Mouse (Mus musculus) testis, adult 2 months (tissue): Measurements from ENCODE around the gene Pmepa1.

Experiments used
- CTCF ChIP-seq: fragments of 200-500 bp; IDR thresholded peaks from 2 replicates; pipeline ENCODE4 v1.5.1; 2012; ENCODE audit warnings: low read depth, mild to moderate bottlenecking, inconsistent platforms, low read length, moderate library complexity; ENCODE audit not compliant: control insufficient read depth, insufficient read depth, insufficient replicate concordance
- POLR2A ChIP-seq: fragments of 200-500 bp; IDR thresholded peaks from 2 replicates; pipeline ENCODE4 v1.6.1; 2012; ENCODE audit warnings: low read depth, mild to moderate bottlenecking, inconsistent platforms, low read length, moderate library complexity; ENCODE audit not compliant: control insufficient read depth

DNA sequence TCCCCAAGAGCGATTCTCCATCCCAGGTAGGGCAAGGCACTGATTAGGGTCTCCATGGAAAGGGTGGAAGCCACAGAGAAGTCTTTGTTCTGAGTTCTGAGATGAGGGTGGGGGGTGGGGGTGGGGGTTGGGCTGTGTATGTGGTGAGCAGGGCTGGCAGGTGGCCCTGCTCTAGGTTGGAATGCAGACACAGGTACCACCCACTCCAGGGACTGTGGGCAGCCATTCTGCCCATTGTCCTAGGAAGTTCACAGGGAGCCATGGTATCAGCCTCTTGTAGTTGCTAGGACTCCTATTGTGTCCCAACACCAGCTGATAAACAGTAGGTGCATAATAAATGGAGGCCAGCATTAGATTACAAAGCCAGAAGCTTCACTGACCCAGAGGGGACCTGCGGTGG lies 29.1 kb downstream of the Pmepa1 start:
- TF ChIP-seq CTCF (no peak), POLR2A (no peak)
